Mouse (Mus musculus): ENCODE measurements around the gene Ctso. TPM values are rescaled to one million over a fixed set of nuclear protein-coding genes. Genes with fewer than 3 reads are reported as not detected.

Gene Ctso
- polyA plus RNA-seq, 1 experiment from 2014 or later: 38.6 TPM

DNA sequence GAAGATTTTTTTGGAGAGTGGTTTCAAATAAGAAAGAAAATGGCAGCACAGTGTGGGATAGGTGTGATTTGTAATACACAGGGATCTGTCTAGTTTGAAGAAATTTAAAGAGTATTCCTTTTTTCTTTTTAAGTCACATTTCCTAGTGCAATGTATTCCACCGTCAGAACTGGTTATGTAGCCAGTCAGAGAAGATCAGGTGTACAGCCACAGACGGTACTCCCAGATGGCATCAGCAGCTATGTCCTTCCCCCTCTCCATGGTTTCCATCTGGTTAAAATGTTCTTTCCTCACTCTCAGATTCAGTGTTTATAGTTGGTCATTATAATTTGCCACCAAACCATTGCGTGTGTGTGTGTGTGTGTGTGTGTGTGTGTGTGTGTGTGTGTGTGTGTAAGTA, 10.7 kb downstream of the Ctso start:
- no peak for DNase-seq (ENCODE audit: low spot score)
- TF ChIP-seq CTCF (IDR thresholded peaks at IDR 0.05): no peak
- TF ChIP-seq EP300 (IDR thresholded peaks at IDR 0.05): no peak
- H3K4me3 ChIP-seq (ENCODE audit: low read depth, low read length): no peak overlapping the region
- H3K9me3 ChIP-seq (ENCODE audit: low read length): no peaks in the 10 kb centered on the region
- no peaks in the 10 kb centered on the region for H3K27me3 ChIP-seq (replicated peaks; ENCODE audit: insufficient read depth, low read length)
- H3K9ac ChIP-seq (replicated peaks; ENCODE audit: low read depth): no peak overlapping the region
- H3K27ac ChIP-seq (ENCODE audit: low read length): no peak overlapping the region
- H3K36me3 ChIP-seq (ENCODE audit: insufficient read depth, low read length): no peaks in the 10 kb centered on the region
- H3K4me1 ChIP-seq (ENCODE audit: insufficient read depth, low read depth, low read length): no peaks in the 10 kb centered on the region
- WGBS: 87% methylated on average over 3 of the region's 3 CpGs
- ATAC-seq: no peak
- H3K4me2 ChIP-seq (replicated peaks; ENCODE audit: low read depth, low read length): no peak overlapping the region

GRCm38 (mm10) chr3:81944851-81945393, 12.5 kb downstream of the Ctso start:
- Histone ChIP-seq H3K36me3 (ENCODE audit: insufficient read depth, low read length) (no peaks in the 10 kb centered on the region), H3K4me3 (ENCODE audit: low read depth, low read length) (no peak overlapping the region), H3K4me2 (replicated peaks; ENCODE audit: low read depth, low read length) (no peak overlapping the region), H3K9ac (replicated peaks; ENCODE audit: low read depth) (no peak overlapping the region), H3K27ac (ENCODE audit: low read length) (no peak overlapping the region), H3K9me3 (ENCODE audit: low read length) (no peaks in the 10 kb centered on the region), H3K27me3 (replicated peaks; ENCODE audit: insufficient read depth, low read length) (no peaks in the 10 kb centered on the region), H3K4me1 (ENCODE audit: insufficient read depth, low read depth, low read length) (no peaks in the 10 kb centered on the region)
- no peak for ATAC-seq
- WGBS: 92% methylated on average over 7 of the region's 7 CpGs
- TF ChIP-seq EP300 (IDR thresholded peaks at IDR 0.05) (no peak), CTCF (IDR thresholded peaks at IDR 0.05) (no peak)
- no peak for DNase-seq (ENCODE audit: low spot score)

- H3K9ac ChIP-seq (replicated peaks; ENCODE audit: low read depth): no peak overlapping the region
- WGBS: 76% methylated on average over 1 of the region's 1 CpGs
- DNase-seq (ENCODE audit: low spot score) (no peak), ATAC-seq (no peak)
- no peaks in the 10 kb centered on the region for H3K9me3 ChIP-seq (ENCODE audit: low read length)
- no peak overlapping the region for H3K4me2 ChIP-seq (replicated peaks; ENCODE audit: low read depth, low read length)
- H3K4me1 ChIP-seq (ENCODE audit: insufficient read depth, low read depth, low read length): no peaks in the 10 kb centered on the region
- no peaks in the 10 kb centered on the region for H3K27me3 ChIP-seq (replicated peaks; ENCODE audit: insufficient read depth, low read length)
- H3K27ac ChIP-seq (ENCODE audit: low read length): no peak overlapping the region
- H3K4me3 ChIP-seq (ENCODE audit: low read depth, low read length): no peak overlapping the region
- TF ChIP-seq CTCF (IDR thresholded peaks at IDR 0.05) (no peak), EP300 (IDR thresholded peaks at IDR 0.05) (no peak)
- H3K36me3 ChIP-seq (ENCODE audit: insufficient read depth, low read length): 0 out of 2 replicates have a peak, but pooled peaks cover 7% of the 10 kb centered on the region
Observed at GRCm38 (mm10) chr3:81949048-81949447, 16.6 kb downstream of the Ctso start.

GRCm38 (mm10) chr3:81951785-81952184, 19.4 kb downstream of the Ctso start:
- Histone ChIP-seq H3K27ac (ENCODE audit: low read length) (no peak overlapping the region), H3K4me1 (ENCODE audit: insufficient read depth, low read depth, low read length) (no peaks in the 10 kb centered on the region), H3K36me3 (ENCODE audit: insufficient read depth, low read length) (0 out of 2 replicates have a peak, but pooled peaks cover 7% of the 10 kb centered on the region), H3K4me2 (replicated peaks; ENCODE audit: low read depth, low read length) (no peak overlapping the region), H3K9ac (replicated peaks; ENCODE audit: low read depth) (no peak overlapping the region), H3K9me3 (ENCODE audit: low read length) (no peaks in the 10 kb centered on the region), H3K27me3 (replicated peaks; ENCODE audit: insufficient read depth, low read length) (no peaks in the 10 kb centered on the region), H3K4me3 (ENCODE audit: low read depth, low read length) (no peak overlapping the region)
- 73% methylated on average over 2 of the region's 2 CpGs for WGBS
- DNase-seq (ENCODE audit: low spot score): no peak
- no peak for ATAC-seq
- no peak for TF ChIP-seq EP300 (IDR thresholded peaks at IDR 0.05)
- TF ChIP-seq CTCF (IDR thresholded peaks at IDR 0.05): no peak

DNA sequence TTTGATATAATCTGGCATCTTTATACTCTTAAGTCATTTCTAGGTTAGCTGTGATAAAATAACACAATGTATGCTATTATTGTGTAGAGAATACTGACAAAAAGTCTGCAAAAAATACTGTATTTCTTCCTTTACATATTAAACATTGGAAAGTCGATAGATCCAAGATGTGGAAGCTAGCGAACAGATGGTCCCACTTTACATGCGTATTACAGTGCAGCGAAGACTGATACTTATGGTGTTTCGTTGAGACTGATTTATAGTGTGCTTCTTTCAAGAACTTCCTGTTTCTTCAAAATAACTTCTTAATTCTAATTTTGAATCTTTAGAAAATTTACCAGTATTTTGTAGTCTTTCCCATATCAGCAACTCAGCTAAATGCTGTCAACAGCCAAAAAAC, 25.1 kb downstream of the Ctso start:
- H3K9me3 ChIP-seq (ENCODE audit: low read length): no peaks in the 10 kb centered on the region
- no peak overlapping the region for H3K4me3 ChIP-seq (ENCODE audit: low read depth, low read length)
- no peak overlapping the region for H3K4me2 ChIP-seq (replicated peaks; ENCODE audit: low read depth, low read length)
- no peak overlapping the region for H3K9ac ChIP-seq (replicated peaks; ENCODE audit: low read depth)
- no peak for TF ChIP-seq CTCF (IDR thresholded peaks at IDR 0.05)
- no peak for TF ChIP-seq EP300 (IDR thresholded peaks at IDR 0.05)
- ATAC-seq (no peak), DNase-seq (ENCODE audit: low spot score) (no peak)
- H3K36me3 ChIP-seq (ENCODE audit: insufficient read depth, low read length): 0 out of 2 replicates have a peak, but pooled peaks cover 4% of the 10 kb centered on the region
- H3K27me3 ChIP-seq (replicated peaks; ENCODE audit: insufficient read depth, low read length): no peaks in the 10 kb centered on the region
- no peak overlapping the region for H3K27ac ChIP-seq (ENCODE audit: low read length)
- H3K4me1 ChIP-seq (ENCODE audit: insufficient read depth, low read depth, low read length): no peaks in the 10 kb centered on the region
- 91% methylated on average over 5 of the region's 5 CpGs for WGBS

DNA sequence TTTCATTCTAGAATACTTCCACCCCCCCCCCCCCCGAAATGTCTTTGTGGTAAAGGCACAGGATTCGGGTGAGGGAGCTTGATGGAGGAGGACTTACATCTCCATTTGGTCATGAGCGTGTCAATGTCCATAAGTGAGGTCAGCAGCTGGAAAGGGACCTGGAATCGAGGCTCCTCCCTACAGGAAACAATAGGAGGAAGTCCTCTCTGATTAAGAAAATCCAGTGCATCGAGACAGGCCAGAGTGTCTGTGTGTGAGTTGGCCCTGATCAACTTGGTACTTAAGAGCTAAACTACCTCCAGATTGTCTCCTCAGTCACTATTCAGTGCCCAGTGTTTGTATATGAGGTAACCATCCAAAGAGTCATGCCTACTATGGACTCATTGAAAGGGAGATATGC, 28.9 kb downstream of the Ctso start:
- DNase-seq (ENCODE audit: low spot score) (no peak), ATAC-seq (no peak)
- Histone ChIP-seq H3K36me3 (ENCODE audit: insufficient read depth, low read length) (no peaks in the 10 kb centered on the region), H3K9me3 (ENCODE audit: low read length) (no peaks in the 10 kb centered on the region), H3K27ac (ENCODE audit: low read length) (no peak overlapping the region), H3K4me3 (ENCODE audit: low read depth, low read length) (no peak overlapping the region), H3K9ac (replicated peaks; ENCODE audit: low read depth) (no peak overlapping the region), H3K27me3 (replicated peaks; ENCODE audit: insufficient read depth, low read length) (no peaks in the 10 kb centered on the region), H3K4me2 (replicated peaks; ENCODE audit: low read depth, low read length) (no peak overlapping the region), H3K4me1 (ENCODE audit: insufficient read depth, low read depth, low read length) (no peaks in the 10 kb centered on the region)
- WGBS: 68% methylated on average over 5 of the region's 5 CpGs
- no peak for TF ChIP-seq CTCF (IDR thresholded peaks at IDR 0.05)
- no peak for TF ChIP-seq EP300 (IDR thresholded peaks at IDR 0.05)

- 77% methylated on average over 5 of the region's 5 CpGs for WGBS
- DNase-seq (ENCODE audit: low spot score) (no peak), ATAC-seq (no peak)
- H3K9ac ChIP-seq (replicated peaks; ENCODE audit: low read depth): no peak overlapping the region
- no peaks in the 10 kb centered on the region for H3K9me3 ChIP-seq (ENCODE audit: low read length)
- no peak overlapping the region for H3K4me3 ChIP-seq (ENCODE audit: low read depth, low read length)
- no peak overlapping the region for H3K27ac ChIP-seq (ENCODE audit: low read length)
- H3K4me1 ChIP-seq (ENCODE audit: insufficient read depth, low read depth, low read length): no peaks in the 10 kb centered on the region
- H3K27me3 ChIP-seq (replicated peaks; ENCODE audit: insufficient read depth, low read length): no peaks in the 10 kb centered on the region
- H3K4me2 ChIP-seq (replicated peaks; ENCODE audit: low read depth, low read length): no peak overlapping the region
- no peak for TF ChIP-seq CTCF (IDR thresholded peaks at IDR 0.05)
- no peak for TF ChIP-seq EP300 (IDR thresholded peaks at IDR 0.05)
- H3K36me3 ChIP-seq (ENCODE audit: insufficient read depth, low read length): no peaks in the 10 kb centered on the region
Observed at GRCm38 (mm10) chr3:81963768-81964167, 31.4 kb downstream of the Ctso start.

All from lung, postnatal 0 days (tissue).